Mouse (Mus musculus): Measurements from ENCODE around the gene Ahdc1.

GRCm38 (mm10) chr4:133114762-133115161 lies 103.7 kb downstream of the Ahdc1 start:
- TF ChIP-seq CTCF (IDR thresholded peaks at IDR 0.05; ENCODE audit: low read depth) (no peak), EP300 (IDR thresholded peaks at IDR 0.05; ENCODE audit: low read depth) (no peak)

Measured in liver, embryonic 14.5 days (tissue).